Mouse (Mus musculus): ENCODE data around the gene Stoml3. TPM values are rescaled to one million over a fixed set of nuclear protein-coding genes. Genes with fewer than 3 reads are reported as not detected.

Gene Stoml3
- total and polyA plus RNA-seq, 2 experiments, result not detected

GRCm38 (mm10) chr3:53453346-53453745 is 35.1 kb upstream of the Stoml3 start:
- 91% methylated on average over 7 of the region's 7 CpGs for WGBS
- no peak for DNase-seq (ENCODE audit: extremely low read depth, low read depth, low spot score)
- no peak for TF ChIP-seq POLR2A (IDR thresholded peaks at IDR 0.05; ENCODE audit: extremely low read depth, insufficient read depth, low read length)
- no peak for TF ChIP-seq CTCF (IDR thresholded peaks at IDR 0.05; ENCODE audit: low read depth, low read length)
- peaks cover 24% of the 10 kb centered on the region for H3K4me1 ChIP-seq (ENCODE audit: control insufficient read depth, insufficient read depth, low read length)
- H3K79me2 ChIP-seq (ENCODE audit: control insufficient read depth, insufficient read depth, low read length), result no peaks in the 10 kb centered on the region
- H3K27ac ChIP-seq (replicated peaks; ENCODE audit: insufficient read depth, low read depth, low read length), result peak overlapping the region; percentile 29; the same call in 1 of the 2 replicates
- no peaks in the 10 kb centered on the region for H3K27me3 ChIP-seq (ENCODE audit: control insufficient read depth, insufficient read depth, low read length)
- no peak overlapping the region for H3K4me3 ChIP-seq (ENCODE audit: insufficient read depth, low read depth, low read length)
- no peak overlapping the region for H3K9ac ChIP-seq (ENCODE audit: low read depth, low read length)
- peaks cover 27% of the 10 kb centered on the region for H3K36me3 ChIP-seq (ENCODE audit: control insufficient read depth, insufficient read depth, low read length)

GRCm38 (mm10) chr3:53454005-53454404 is 34.4 kb upstream of the Stoml3 start:
- 30% methylated on average over 6 of the region's 6 CpGs for WGBS
- Histone ChIP-seq H3K36me3 (ENCODE audit: control insufficient read depth, insufficient read depth, low read length) (peaks cover 30% of the 10 kb centered on the region), H3K9ac (ENCODE audit: low read depth, low read length) (no peak overlapping the region), H3K4me1 (ENCODE audit: control insufficient read depth, insufficient read depth, low read length) (peaks cover 24% of the 10 kb centered on the region), H3K4me3 (ENCODE audit: insufficient read depth, low read depth, low read length) (no peak overlapping the region), H3K27ac (replicated peaks; ENCODE audit: insufficient read depth, low read depth, low read length) (peak overlapping the region; percentile 50), H3K79me2 (ENCODE audit: control insufficient read depth, insufficient read depth, low read length) (no peaks in the 10 kb centered on the region), H3K27me3 (ENCODE audit: control insufficient read depth, insufficient read depth, low read length) (no peaks in the 10 kb centered on the region)
- TF ChIP-seq CTCF (IDR thresholded peaks at IDR 0.05; ENCODE audit: low read depth, low read length) (no peak), POLR2A (IDR thresholded peaks at IDR 0.05; ENCODE audit: extremely low read depth, insufficient read depth, low read length) (no peak)
- peak; percentile 91 for DNase-seq (ENCODE audit: extremely low read depth, low read depth, low spot score)

- no peak for TF ChIP-seq CTCF (IDR thresholded peaks at IDR 0.05; ENCODE audit: low read depth, low read length)
- TF ChIP-seq POLR2A (IDR thresholded peaks at IDR 0.05; ENCODE audit: extremely low read depth, insufficient read depth, low read length), result no peak
- WGBS, result 71% methylated on average over 6 of the region's 6 CpGs
- Histone ChIP-seq H3K4me1 (ENCODE audit: control insufficient read depth, insufficient read depth, low read length) (peaks cover 24% of the 10 kb centered on the region), H3K36me3 (ENCODE audit: control insufficient read depth, insufficient read depth, low read length) (peaks cover 30% of the 10 kb centered on the region), H3K9ac (ENCODE audit: low read depth, low read length) (no peak overlapping the region), H3K27ac (replicated peaks; ENCODE audit: insufficient read depth, low read depth, low read length) (peak overlapping the region; percentile 50), H3K79me2 (ENCODE audit: control insufficient read depth, insufficient read depth, low read length) (no peaks in the 10 kb centered on the region), H3K4me3 (ENCODE audit: insufficient read depth, low read depth, low read length) (no peak overlapping the region), H3K27me3 (ENCODE audit: control insufficient read depth, insufficient read depth, low read length) (no peaks in the 10 kb centered on the region)
- no peak for DNase-seq (ENCODE audit: extremely low read depth, low read depth, low spot score)
Observed at GRCm38 (mm10) chr3:53454561-53454960, 33.9 kb upstream of the Stoml3 start.

DNA sequence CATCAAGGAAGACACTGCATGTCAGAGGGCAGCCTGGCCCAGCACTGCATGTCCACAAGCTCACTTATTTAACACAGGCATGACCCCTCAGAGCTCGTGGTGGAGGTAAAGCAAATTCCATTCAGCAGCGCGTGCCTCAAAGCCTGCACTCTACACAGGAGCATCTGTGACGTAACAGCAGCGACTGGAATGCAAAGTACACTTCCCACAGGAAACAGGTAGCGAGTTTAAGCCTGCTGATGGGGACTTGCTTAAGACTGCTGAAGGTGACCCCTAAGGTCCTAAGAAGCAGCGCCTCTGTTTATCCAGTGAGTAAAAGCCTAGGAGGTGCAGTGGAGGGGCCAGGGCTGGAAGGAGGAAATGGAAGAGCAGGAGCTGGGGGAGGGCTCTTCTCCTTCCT is 33.5 kb upstream of the Stoml3 start:
- peaks cover 24% of the 10 kb centered on the region for H3K4me1 ChIP-seq (ENCODE audit: control insufficient read depth, insufficient read depth, low read length)
- H3K27me3 ChIP-seq (ENCODE audit: control insufficient read depth, insufficient read depth, low read length), result no peaks in the 10 kb centered on the region
- TF ChIP-seq CTCF (IDR thresholded peaks at IDR 0.05; ENCODE audit: low read depth, low read length), result no peak
- no peak for TF ChIP-seq POLR2A (IDR thresholded peaks at IDR 0.05; ENCODE audit: extremely low read depth, insufficient read depth, low read length)
- 56% methylated on average over 7 of the region's 7 CpGs for WGBS
- H3K9ac ChIP-seq (ENCODE audit: low read depth, low read length), result no peak overlapping the region
- peaks cover 30% of the 10 kb centered on the region for H3K36me3 ChIP-seq (ENCODE audit: control insufficient read depth, insufficient read depth, low read length)
- H3K27ac ChIP-seq (replicated peaks; ENCODE audit: insufficient read depth, low read depth, low read length), result no peak overlapping the region
- peak; percentile 39 for DNase-seq (ENCODE audit: extremely low read depth, low read depth, low spot score)
- H3K4me3 ChIP-seq (ENCODE audit: insufficient read depth, low read depth, low read length), result no peak overlapping the region
- H3K79me2 ChIP-seq (ENCODE audit: control insufficient read depth, insufficient read depth, low read length), result no peaks in the 10 kb centered on the region

- Histone ChIP-seq H3K79me2 (ENCODE audit: control insufficient read depth, insufficient read depth, low read length) (peaks cover 3% of the 10 kb centered on the region; the same call in 1 of the 2 replicates), H3K4me3 (ENCODE audit: insufficient read depth, low read depth, low read length) (no peak overlapping the region), H3K27ac (replicated peaks; ENCODE audit: insufficient read depth, low read depth, low read length) (no peak overlapping the region), H3K27me3 (ENCODE audit: control insufficient read depth, insufficient read depth, low read length) (no peaks in the 10 kb centered on the region), H3K9ac (ENCODE audit: low read depth, low read length) (no peak overlapping the region), H3K4me1 (ENCODE audit: control insufficient read depth, insufficient read depth, low read length) (peaks cover 19% of the 10 kb centered on the region), H3K36me3 (ENCODE audit: control insufficient read depth, insufficient read depth, low read length) (peaks cover 20% of the 10 kb centered on the region)
- TF ChIP-seq CTCF (IDR thresholded peaks at IDR 0.05; ENCODE audit: low read depth, low read length) (no peak), POLR2A (IDR thresholded peaks at IDR 0.05; ENCODE audit: extremely low read depth, insufficient read depth, low read length) (no peak)
- DNase-seq (ENCODE audit: extremely low read depth, low read depth, low spot score), result no peak
- 87% methylated on average over 5 of the region's 5 CpGs for WGBS
Observed at GRCm38 (mm10) chr3:53457750-53458149, 30.7 kb upstream of the Stoml3 start.

GRCm38 (mm10) chr3:53460106-53460505 is 28.3 kb upstream of the Stoml3 start:
- WGBS, result 71% methylated on average over 9 of the region's 9 CpGs
- no peaks in the 10 kb centered on the region for H3K27me3 ChIP-seq (ENCODE audit: control insufficient read depth, insufficient read depth, low read length)
- H3K36me3 ChIP-seq (ENCODE audit: control insufficient read depth, insufficient read depth, low read length), result peaks cover 20% of the 10 kb centered on the region
- H3K79me2 ChIP-seq (ENCODE audit: control insufficient read depth, insufficient read depth, low read length), result peaks cover 15% of the 10 kb centered on the region; the same call in 1 of the 2 replicates
- H3K4me3 ChIP-seq (ENCODE audit: insufficient read depth, low read depth, low read length), result no peak overlapping the region
- peak; percentile 47 for DNase-seq (ENCODE audit: extremely low read depth, low read depth, low spot score)
- no peak overlapping the region for H3K9ac ChIP-seq (ENCODE audit: low read depth, low read length)
- no peak for TF ChIP-seq CTCF (IDR thresholded peaks at IDR 0.05; ENCODE audit: low read depth, low read length)
- no peak for TF ChIP-seq POLR2A (IDR thresholded peaks at IDR 0.05; ENCODE audit: extremely low read depth, insufficient read depth, low read length)
- H3K4me1 ChIP-seq (ENCODE audit: control insufficient read depth, insufficient read depth, low read length), result peaks cover 2% of the 10 kb centered on the region
- peak overlapping the region; percentile 61 for H3K27ac ChIP-seq (replicated peaks; ENCODE audit: insufficient read depth, low read depth, low read length)
